Mouse (Mus musculus) embryonic facial prominence, embryonic 14.5 days (tissue): ENCODE measurements around the gene Rbms1. TPM values are rescaled to one million over a fixed set of nuclear protein-coding genes. Genes with fewer than 3 reads are reported as not detected.
A peak's percentile ranks its signal among the peaks of the same experiment; 100 is the strongest.

ENCODE experiments used
- ATAC-seq: fragments of 200-750 bp; cut with Nextera tagmentation; 2 replicates; pipeline ENCODE4 v1.8.0; 2017; ENCODE audit warnings: low read depth, moderate number of reproducible peaks, moderate TSS enrichment
- DNase-seq: peaks from one replicate; pipeline ENCODE4 v3.0.0-alpha.2; 2015; ENCODE audit warnings: low spot score
- H3K27ac ChIP-seq: fragments of 300-500 bp; sonication (generic); replicated peaks from 2 replicates; pipeline ENCODE4 v1.5.1; 2014; ENCODE audit warnings: low read depth, mild to moderate bottlenecking, low read length, moderate library complexity
- H3K27me3 ChIP-seq: fragments of 300-500 bp; sonication (generic); replicated peaks from 2 replicates; pipeline ENCODE4 v1.6.1; 2014; ENCODE audit warnings: low read length; ENCODE audit not compliant: control insufficient read depth, insufficient read depth
- H3K36me3 ChIP-seq: fragments of 300-500 bp; sonication (generic); 2 replicates; pipeline ENCODE4 v1.6.1; 2014; ENCODE audit warnings: low read length, mixed read lengths; ENCODE audit not compliant: control insufficient read depth, insufficient read depth
- H3K4me1 ChIP-seq: fragments of 300-500 bp; sonication (generic); 2 replicates; pipeline ENCODE4 v1.6.1; 2014; ENCODE audit warnings: antibody characterized with exemption, low read length; ENCODE audit not compliant: control insufficient read depth, insufficient read depth
- H3K4me2 ChIP-seq: fragments of 300-500 bp; sonication (generic); 2 replicates; pipeline ENCODE4 v1.6.1; 2014; ENCODE audit warnings: low read depth, mild to moderate bottlenecking, low read length, moderate library complexity, mixed read lengths
- H3K4me3 ChIP-seq: fragments of 300-500 bp; sonication (generic); 2 replicates; pipeline ENCODE4 v1.5.1; 2014; ENCODE audit warnings: low read depth, mild to moderate bottlenecking, low read length
- H3K9ac ChIP-seq: fragments of 300-500 bp; sonication (generic); 2 replicates; pipeline ENCODE4 v1.6.1; 2014; ENCODE audit warnings: low read depth, mild to moderate bottlenecking, low read length, moderate library complexity, mixed read lengths
- H3K9me3 ChIP-seq: fragments of 300-500 bp; sonication (generic); 2 replicates; pipeline ENCODE4 v1.6.1; 2016; ENCODE audit warnings: low read length; ENCODE audit not compliant: control insufficient read depth
- WGBS: fragments of 180-500 bp; shearing (Covaris S2); extraction: QIAGEN DNeasy Blood & Tissue Kit; methylation state at CpG from one replicate; pipeline ENCODE4 v1.1.7; 2014; 5-methylcytosine and 5-hydroxymethylcytosine counted together
- polyA plus RNA-seq: library from polyadenylated mRNA; unstranded; fragments of >200 nt; fragmentation: Nextera tagmentation; extraction: Ambion mirVana; gene quantifications from 2 replicates; pipeline ENCODE4 v1.2.1, GENCODE M21; 2014

Rbms1 gene
- polyA plus RNA-seq, 1 experiment from 2014 or later = 101 TPM

- 90% methylated on average over 10 of the region's 10 CpGs for WGBS
These were observed 134.0 kb downstream of the Rbms1 start for GRCm38 (mm10) chr2:60828908-60829462.

GRCm38 (mm10) chr2:60827152-60827428 lies 135.9 kb downstream of the Rbms1 start:
- 63% methylated on average over 5 of the region's 5 CpGs for WGBS
- no peak overlapping the region for H3K9ac ChIP-seq
- DNase-seq (no peak), ATAC-seq (no peak)
- peaks cover 23% of the 10 kb centered on the region for H3K4me1 ChIP-seq
- H3K9me3 ChIP-seq = no peaks in the 10 kb centered on the region
- H3K4me3 ChIP-seq = no peak overlapping the region
- H3K27me3 ChIP-seq = no peaks in the 10 kb centered on the region
- H3K36me3 ChIP-seq = no peaks in the 10 kb centered on the region
- H3K4me2 ChIP-seq = no peak overlapping the region
- H3K27ac ChIP-seq = no peak overlapping the region

More at GRCm38 (mm10) chr2:60828908-60829462, 134.0 kb downstream of the Rbms1 start:
- DNase-seq (no peak), ATAC-seq (no peak)
- Histone ChIP-seq H3K9me3 (no peaks in the 10 kb centered on the region), H3K4me1 (peaks cover 24% of the 10 kb centered on the region), H3K36me3 (no peaks in the 10 kb centered on the region), H3K4me3 (no peak overlapping the region), H3K4me2 (no peak overlapping the region), H3K27ac (no peak overlapping the region), H3K27me3 (no peaks in the 10 kb centered on the region), H3K9ac (no peak overlapping the region)

GRCm38 (mm10) chr2:60826406-60827151 lies 136.4 kb downstream of the Rbms1 start:
- ATAC-seq (no peak), DNase-seq (no peak)
- no peak overlapping the region for H3K4me2 ChIP-seq
- no peak overlapping the region for H3K27ac ChIP-seq
- H3K27me3 ChIP-seq = no peaks in the 10 kb centered on the region
- no peak overlapping the region for H3K9ac ChIP-seq
- 77% methylated on average over 11 of the region's 11 CpGs for WGBS
- H3K4me1 ChIP-seq = peaks cover 23% of the 10 kb centered on the region
- H3K9me3 ChIP-seq = no peaks in the 10 kb centered on the region
- H3K4me3 ChIP-seq = no peak overlapping the region
- no peaks in the 10 kb centered on the region for H3K36me3 ChIP-seq

DNA sequence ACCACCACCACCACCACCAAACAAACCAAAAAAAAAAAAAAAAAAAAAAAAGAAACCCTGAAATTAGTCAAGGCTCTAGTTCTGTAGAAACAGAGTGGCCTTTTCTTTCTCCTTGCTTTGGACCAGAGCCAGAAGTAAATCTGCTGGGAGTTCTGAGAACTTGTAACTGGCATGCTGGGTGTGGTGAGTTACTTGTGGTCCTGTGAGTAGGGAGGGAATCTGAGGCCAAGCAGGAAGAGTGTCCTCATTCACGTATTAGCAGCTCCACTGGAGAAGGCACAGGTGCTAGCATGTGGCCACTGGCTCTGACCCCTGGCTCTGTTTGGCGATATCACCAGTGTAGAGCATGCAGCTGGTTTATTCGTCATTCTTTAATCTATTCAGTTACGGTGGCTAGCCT lies 137.3 kb downstream of the Rbms1 start:
- H3K4me1 ChIP-seq = peaks cover 23% of the 10 kb centered on the region
- H3K27ac ChIP-seq = no peak overlapping the region
- H3K36me3 ChIP-seq = no peaks in the 10 kb centered on the region
- no peak overlapping the region for H3K4me3 ChIP-seq
- no peak overlapping the region for H3K4me2 ChIP-seq
- no peaks in the 10 kb centered on the region for H3K9me3 ChIP-seq
- 50% methylated on average over 4 of the region's 4 CpGs for WGBS
- H3K27me3 ChIP-seq = no peaks in the 10 kb centered on the region
- DNase-seq (peak; percentile 80), ATAC-seq (peak; percentile 47; the same call in 1 of the 2 replicates)
- no peak overlapping the region for H3K9ac ChIP-seq

- H3K36me3 ChIP-seq = no peaks in the 10 kb centered on the region
- WGBS = 93% methylated on average over 3 of the region's 3 CpGs
- no peaks in the 10 kb centered on the region for H3K27me3 ChIP-seq
- H3K4me1 ChIP-seq = peaks cover 34% of the 10 kb centered on the region
- ATAC-seq (no peak), DNase-seq (no peak)
- H3K9ac ChIP-seq = no peak overlapping the region
- H3K27ac ChIP-seq = no peak overlapping the region
- no peak overlapping the region for H3K4me3 ChIP-seq
- H3K4me2 ChIP-seq = no peak overlapping the region
- H3K9me3 ChIP-seq = no peaks in the 10 kb centered on the region
These were observed 141.4 kb downstream of the Rbms1 start for GRCm38 (mm10) chr2:60821635-60822034.

- Histone ChIP-seq H3K4me3 (no peak overlapping the region), H3K27ac (no peak overlapping the region; the same call in 1 of the 2 replicates), H3K4me1 (peaks cover 25% of the 10 kb centered on the region), H3K36me3 (no peaks in the 10 kb centered on the region), H3K9ac (no peak overlapping the region), H3K9me3 (no peaks in the 10 kb centered on the region), H3K4me2 (no peak overlapping the region), H3K27me3 (no peaks in the 10 kb centered on the region)
- DNase-seq (peak; percentile 68), ATAC-seq (no peak; the same call in 1 of the 2 replicates)
- WGBS = 13% methylated on average over 2 of the region's 2 CpGs
These were observed 144.4 kb downstream of the Rbms1 start for GRCm38 (mm10) chr2:60818632-60819031.

GRCm38 (mm10) chr2:60816307-60816706 lies 146.7 kb downstream of the Rbms1 start:
- Histone ChIP-seq H3K27ac (no peak overlapping the region), H3K9ac (no peak overlapping the region), H3K36me3 (no peaks in the 10 kb centered on the region), H3K4me1 (peaks cover 31% of the 10 kb centered on the region), H3K27me3 (no peaks in the 10 kb centered on the region), H3K4me2 (no peak overlapping the region), H3K9me3 (no peaks in the 10 kb centered on the region), H3K4me3 (no peak overlapping the region)
- ATAC-seq (no peak), DNase-seq (no peak)
- WGBS = 88% methylated on average over 2 of the region's 2 CpGs

DNA sequence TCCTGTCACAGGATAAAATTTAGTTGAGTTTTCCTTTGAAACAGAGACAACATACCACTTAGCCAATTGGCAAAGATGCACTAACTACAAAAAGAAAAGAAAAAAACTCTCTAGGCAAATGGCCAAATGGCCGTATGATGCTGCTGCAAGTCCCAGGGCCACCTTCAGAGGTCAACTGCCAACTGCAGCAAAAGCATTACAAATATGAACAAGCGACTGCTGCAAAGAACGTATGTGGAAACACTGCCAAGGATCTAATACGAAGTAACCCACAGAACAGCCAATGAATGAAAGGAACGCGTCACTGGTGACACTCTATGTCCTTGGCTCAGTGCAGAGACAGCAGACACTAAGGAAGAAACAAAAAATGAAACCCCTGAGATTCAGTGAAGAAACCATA lies 148.2 kb downstream of the Rbms1 start:
- Histone ChIP-seq H3K9me3 (no peaks in the 10 kb centered on the region), H3K4me1 (peaks cover 32% of the 10 kb centered on the region)
- no peak for ATAC-seq

DNA sequence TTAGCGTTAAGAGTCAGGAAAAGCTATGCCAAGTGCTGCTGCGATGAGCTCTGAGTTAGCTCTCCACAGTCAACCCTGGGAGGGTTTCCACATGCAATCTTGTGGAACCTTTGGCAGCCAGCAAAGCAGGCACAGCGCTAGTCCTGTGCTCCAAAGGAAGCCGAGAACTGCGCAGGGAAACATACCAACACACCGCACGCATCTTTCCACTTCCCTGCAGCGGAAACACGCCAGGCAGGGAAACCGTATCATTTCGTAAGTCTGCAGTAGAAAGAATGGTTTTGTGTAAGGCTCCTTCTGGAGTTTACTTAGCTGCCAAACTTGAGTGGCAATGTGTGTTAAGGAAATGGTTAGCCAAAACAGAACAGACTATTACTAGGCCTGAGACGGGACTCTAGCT lies 150.0 kb downstream of the Rbms1 start:
- Histone ChIP-seq H3K4me1 (peaks cover 29% of the 10 kb centered on the region), H3K36me3 (no peaks in the 10 kb centered on the region), H3K4me2 (no peak overlapping the region), H3K4me3 (no peak overlapping the region), H3K9ac (no peak overlapping the region), H3K9me3 (no peaks in the 10 kb centered on the region), H3K27ac (peak overlapping the region; percentile 30), H3K27me3 (no peaks in the 10 kb centered on the region)
- ATAC-seq (no peak), DNase-seq (peak; percentile 58)
- WGBS = 71% methylated on average over 12 of the region's 12 CpGs

More for the DNA sequence above, 148.2 kb downstream of the Rbms1 start:
- Histone ChIP-seq H3K9ac (no peak overlapping the region), H3K4me3 (no peak overlapping the region), H3K27me3 (no peaks in the 10 kb centered on the region), H3K36me3 (no peaks in the 10 kb centered on the region), H3K27ac (no peak overlapping the region), H3K4me2 (no peak overlapping the region)
- 71% methylated on average over 6 of the region's 6 CpGs for WGBS
- no peak for DNase-seq
